Mouse (Mus musculus) heart, postnatal 10 days (tissue): ENCODE measurements around the gene Akr1b8. TPM values are rescaled to one million over a fixed set of nuclear protein-coding genes. Genes with fewer than 3 reads are reported as not detected.
"Not testable (repeated sequence)": the region's sequence is repeated elsewhere in the genome, so short reads cannot be mapped to it uniquely, and the experiment has no call there.

ENCODE experiments used
- DNase-seq, 2 experiments: peaks; one replicate each; pipeline ENCODE4 v3.0.0; 2021
- intact Hi-C: fragments of 180-260 bp; cut with DNase I; formaldehyde crosslinking; loops from one replicate; pipeline ENCODE4 v1.15.1; 2025
- total RNA-seq, 2 experiments: library from RNA; stranded (reverse); gene quantifications; 2 replicates each; pipeline ENCODE4 v1.2.3; 2021

Gene Akr1b8
- total RNA-seq, 2 experiments from 2014 or later = 7.3 to 7.6 TPM

GRCm38 (mm10) chr6:34346096-34346898 lies 7.6 kb upstream of the Akr1b8 start:
- intact Hi-C loops = loop anchor here (1.0 kb wide), 2 partner anchors 53 to 102 kb away; no protein-coding TSS in a partner anchor
- peak; percentile 82 to 91 for DNase-seq

GRCm38 (mm10) chr6:34350037-34350699 lies 3.8 kb upstream of the Akr1b8 start:
- intact Hi-C loops = loop anchor here (10.0 kb wide), 1 partner anchor 405 kb away; no protein-coding TSS in a partner anchor
- DNase-seq = no peak

GRCm38 (mm10) chr6:34351481-34351880 lies 2.4 kb upstream of the Akr1b8 start:
- DNase-seq = not testable (repeated sequence)
- intact Hi-C loops = loop anchor here (10.0 kb wide), 1 partner anchor 403 kb away; no protein-coding TSS in a partner anchor

- no peak for DNase-seq
- intact Hi-C loops = loop anchor here (10.0 kb wide), 1 partner anchor 402 kb away; no protein-coding TSS in a partner anchor
Measured at GRCm38 (mm10) chr6:34352401-34352800, 1.5 kb upstream of the Akr1b8 start.

GRCm38 (mm10) chr6:34354354-34355348 lies 732 bp downstream of the Akr1b8 start:
- DNase-seq = peak; percentile 12 to 26
- intact Hi-C loops = loop anchor here (10.0 kb wide), 1 partner anchor 400 kb away; no protein-coding TSS in a partner anchor

- intact Hi-C loops = loop anchor here (10.0 kb wide), 1 partner anchor 399 kb away; no protein-coding TSS in a partner anchor
- DNase-seq = no peak
Measured at GRCm38 (mm10) chr6:34355349-34355747, 1.4 kb downstream of the Akr1b8 start.

GRCm38 (mm10) chr6:34355841-34356240 lies 1.9 kb downstream of the Akr1b8 start:
- DNase-seq = no peak
- intact Hi-C loops = loop anchor here (10.0 kb wide), 1 partner anchor 399 kb away; no protein-coding TSS in a partner anchor

GRCm38 (mm10) chr6:34364217-34365136 lies 10.6 kb downstream of the Akr1b8 start:
- intact Hi-C loops = no loop called here
- DNase-seq = no peak

- DNase-seq = peak in 1 of 2 experiments; percentile 15
- intact Hi-C loops = no loop called here
Measured at GRCm38 (mm10) chr6:34367998-34368397, 14.1 kb downstream of the Akr1b8 start.

GRCm38 (mm10) chr6:34370081-34370480 lies 16.2 kb downstream of the Akr1b8 start:
- DNase-seq = no peak
- intact Hi-C loops = loop anchor here (2.0 to 5.0 kb wide), 2 partner anchors 21 to 77 kb away; no protein-coding TSS in a partner anchor

GRCm38 (mm10) chr6:34371700-34372351 lies 17.9 kb downstream of the Akr1b8 start:
- DNase-seq = peak; percentile 86 to 90
- intact Hi-C loops = loop anchor here (1.0 to 5.0 kb wide), 3 partner anchors 23 to 79 kb away; no protein-coding TSS in a partner anchor

- DNase-seq = no peak
- intact Hi-C loops = loop anchor here (5.0 kb wide), 1 partner anchor 73 kb away; no protein-coding TSS in a partner anchor
Measured at GRCm38 (mm10) chr6:34373841-34374240, 19.9 kb downstream of the Akr1b8 start.

- intact Hi-C loops, DNase-seq: not testable (repeated sequence)
Measured at GRCm38 (mm10) chr6:34375888-34376287, 22.0 kb downstream of the Akr1b8 start.

- intact Hi-C loops = no loop called here
- DNase-seq = no peak
Measured at GRCm38 (mm10) chr6:34383401-34383800, 29.5 kb downstream of the Akr1b8 start.

GRCm38 (mm10) chr6:34384110-34384661 lies 30.3 kb downstream of the Akr1b8 start, which contains the start of gene Akr1b10:
Gene Akr1b10 (plus strand): TSS chr6:34384218.
- DNase-seq = peak; percentile 88 to 89
- intact Hi-C loops = no loop called here

- peak; percentile 77 for DNase-seq
- intact Hi-C loops = no loop called here
Measured at GRCm38 (mm10) chr6:34384701-34385370, 30.9 kb downstream of the Akr1b8 start.

GRCm38 (mm10) chr6:34388420-34389156 lies 34.7 kb downstream of the Akr1b8 start:
- DNase-seq = no peak
- intact Hi-C loops = no loop called here
